Mouse (Mus musculus) liver, postnatal 0 days (tissue): ENCODE data around the gene Cdk2.

Source experiments
- CTCF ChIP-seq: sonication (generic); IDR thresholded peaks from 2 replicates; pipeline ENCODE4 v1.5.1; 2016; ENCODE audit warnings: antibody characterized with exemption, low read depth
- EP300 ChIP-seq: IDR thresholded peaks from 2 replicates; pipeline ENCODE4 v1.6.1; 2016; ENCODE audit warnings: antibody characterized with exemption, low read depth, mild to moderate bottlenecking

DNA sequence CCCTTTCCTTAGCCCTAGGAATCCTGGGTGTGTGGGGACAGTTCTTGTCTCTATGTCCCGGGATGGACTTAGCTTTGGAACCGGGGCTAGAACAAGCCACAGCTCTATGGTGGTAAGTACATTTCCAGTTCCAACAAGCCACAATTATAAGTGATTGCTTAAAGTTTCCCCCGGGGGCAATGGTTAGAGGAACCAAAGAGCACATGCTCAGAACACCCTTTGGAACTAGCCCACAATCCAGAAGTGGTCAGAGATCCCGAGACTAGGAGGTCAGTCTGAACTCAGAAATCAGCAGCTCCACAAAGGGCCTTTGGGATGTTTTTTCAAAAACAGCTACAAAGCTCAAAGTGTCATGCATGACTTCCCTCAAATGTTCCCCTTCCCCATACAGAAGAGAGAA lies 51.0 kb downstream of the Cdk2 start:
- TF ChIP-seq CTCF (no peak), EP300 (no peak)
